Mouse (Mus musculus) embryonic facial prominence, embryonic 12.5 days (tissue): Measurements from ENCODE around the gene Abi2. TPM values are rescaled to one million over a fixed set of nuclear protein-coding genes. Genes with fewer than 3 reads are reported as not detected.
"Not testable (repeated sequence)": the region's sequence is repeated elsewhere in the genome, so short reads cannot be mapped to it uniquely, and the experiment has no call there.

Source experiments
- ATAC-seq: fragments of 200-750 bp; cut with Nextera tagmentation; 2 replicates; pipeline ENCODE4 v1.8.0; 2017; ENCODE audit not compliant: insufficient number of reproducible peaks, insufficient read depth, low FRiP score, low TSS enrichment
- H3K27ac ChIP-seq: fragments of 300-500 bp; sonication (generic); 2 replicates; pipeline ENCODE4 v1.5.1; 2016; ENCODE audit warnings: mild to moderate bottlenecking
- H3K27me3 ChIP-seq: fragments of 300-500 bp; sonication (generic); 2 replicates; pipeline ENCODE4 v1.6.1; 2016; ENCODE audit warnings: mild to moderate bottlenecking, moderate library complexity
- H3K36me3 ChIP-seq: fragments of 300-500 bp; sonication (generic); 2 replicates; pipeline ENCODE4 v1.6.1; 2016; ENCODE audit warnings: mild to moderate bottlenecking
- H3K4me1 ChIP-seq: fragments of 300-500 bp; sonication (generic); 2 replicates; pipeline ENCODE4 v1.6.1; 2016
- H3K4me2 ChIP-seq: fragments of 300-500 bp; sonication (generic); replicated peaks from 2 replicates; pipeline ENCODE4 v1.6.1; 2016; ENCODE audit warnings: mild to moderate bottlenecking, moderate library complexity
- H3K4me3 ChIP-seq: fragments of 300-500 bp; sonication (generic); 2 replicates; pipeline ENCODE4 v1.5.1; 2016; ENCODE audit warnings: mild to moderate bottlenecking
- H3K9ac ChIP-seq: fragments of 300-500 bp; sonication (generic); 2 replicates; pipeline ENCODE4 v1.6.1; 2016; ENCODE audit warnings: mild to moderate bottlenecking, moderate library complexity
- H3K9me3 ChIP-seq: fragments of 300-500 bp; sonication (generic); 2 replicates; pipeline ENCODE4 v1.6.1; 2016; ENCODE audit warnings: mild to moderate bottlenecking, moderate library complexity
- WGBS: fragments of 180-500 bp; shearing (Covaris S2); methylation state at CpG from one replicate; pipeline ENCODE4 v1.1.7; 2016; 5-methylcytosine and 5-hydroxymethylcytosine counted together
- polyA plus RNA-seq: library from polyadenylated mRNA; unstranded; fragments of >200 nt; fragmentation: Nextera tagmentation; extraction: Ambion mirVana; gene quantifications from 2 replicates; pipeline ENCODE4 v1.2.1, GENCODE M21; 2016

The Abi2 gene
- polyA plus RNA-seq, 1 experiment from 2014 or later, result 32.0 TPM

DNA sequence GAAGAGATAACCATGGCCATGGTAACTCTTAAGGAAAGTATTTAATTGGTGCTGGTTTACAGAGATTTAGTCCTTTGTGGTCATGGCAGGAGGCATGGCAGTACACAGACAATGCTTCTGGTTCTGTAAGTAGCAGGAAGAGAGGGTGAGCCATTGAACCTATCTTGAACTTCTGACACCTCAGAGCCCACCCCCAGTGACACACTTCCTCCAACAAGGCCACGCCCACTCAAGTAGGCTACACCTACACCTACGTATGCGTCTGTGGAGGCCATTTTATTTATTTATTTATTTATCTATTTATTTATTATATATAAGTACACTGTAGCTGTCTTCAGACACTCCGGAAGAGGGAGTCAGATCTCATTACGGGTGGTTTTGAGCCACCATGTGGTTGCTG is 22.1 kb downstream of the Abi2 start:
- H3K4me2 ChIP-seq, result no peak overlapping the region
- 92% methylated on average over 5 of the region's 5 CpGs for WGBS

GRCm38 (mm10) chr1:60432497-60432896 is 23.1 kb downstream of the Abi2 start:
- H3K27me3 ChIP-seq, result no peaks in the 10 kb centered on the region
- H3K27ac ChIP-seq, result no peak overlapping the region
- H3K9ac ChIP-seq, result no peak overlapping the region
- H3K4me2 ChIP-seq, result no peak overlapping the region
- H3K36me3 ChIP-seq, result no peaks in the 10 kb centered on the region
- no peaks in the 10 kb centered on the region for H3K9me3 ChIP-seq
- H3K4me3 ChIP-seq, result no peak overlapping the region
- WGBS, result 31% methylated on average over 1 of the region's 1 CpGs
- no peak for ATAC-seq
- H3K4me1 ChIP-seq, result no peaks in the 10 kb centered on the region

More for the DNA sequence above, 22.1 kb downstream of the Abi2 start:
- Histone ChIP-seq H3K27ac (no peak overlapping the region), H3K4me1 (no peaks in the 10 kb centered on the region), H3K27me3 (no peaks in the 10 kb centered on the region), H3K9ac (no peak overlapping the region), H3K36me3 (no peaks in the 10 kb centered on the region), H3K9me3 (no peaks in the 10 kb centered on the region), H3K4me3 (no peak overlapping the region)
- ATAC-seq, result no peak

GRCm38 (mm10) chr1:60441438-60441837 is 32.0 kb downstream of the Abi2 start:
- H3K4me2 ChIP-seq, H3K9ac ChIP-seq, H3K27ac ChIP-seq, H3K9me3 ChIP-seq, H3K27me3 ChIP-seq, ATAC-seq, H3K36me3 ChIP-seq, H3K4me3 ChIP-seq, H3K4me1 ChIP-seq: not testable (repeated sequence)
- 71% methylated on average over 5 of the region's 5 CpGs for WGBS

- WGBS, result 85% methylated on average over 12 of the region's 12 CpGs
- ATAC-seq, result no peak
- H3K4me1 ChIP-seq, result no peaks in the 10 kb centered on the region
- H3K9me3 ChIP-seq, result no peaks in the 10 kb centered on the region
- H3K9ac ChIP-seq, result no peak overlapping the region
- no peak overlapping the region for H3K4me3 ChIP-seq
- H3K4me2 ChIP-seq, result no peak overlapping the region
- no peaks in the 10 kb centered on the region for H3K27me3 ChIP-seq
- no peak overlapping the region for H3K27ac ChIP-seq
- H3K36me3 ChIP-seq, result peaks cover 3% of the 10 kb centered on the region; the same call in 1 of the 2 replicates
These were observed 37.6 kb downstream of the Abi2 start for GRCm38 (mm10) chr1:60447067-60447466.

GRCm38 (mm10) chr1:60449896-60450295 is 40.5 kb downstream of the Abi2 start:
- ATAC-seq, result no peak
- Histone ChIP-seq H3K9me3 (no peaks in the 10 kb centered on the region), H3K36me3 (peaks cover 7% of the 10 kb centered on the region; the same call in 1 of the 2 replicates)

GRCm38 (mm10) chr1:60460623-60461022 is 51.2 kb downstream of the Abi2 start:
- no peaks in the 10 kb centered on the region for H3K4me1 ChIP-seq
- WGBS, result 87% methylated on average over 1 of the region's 1 CpGs
- peaks cover 5% of the 10 kb centered on the region; the same call in 1 of the 2 replicates for H3K36me3 ChIP-seq
- no peak overlapping the region for H3K9ac ChIP-seq
- no peak overlapping the region for H3K27ac ChIP-seq
- H3K4me2 ChIP-seq, result no peak overlapping the region
- H3K9me3 ChIP-seq, result no peaks in the 10 kb centered on the region
- no peaks in the 10 kb centered on the region for H3K27me3 ChIP-seq
- no peak for ATAC-seq
- no peak overlapping the region for H3K4me3 ChIP-seq

More at GRCm38 (mm10) chr1:60449896-60450295, 40.5 kb downstream of the Abi2 start:
- Histone ChIP-seq H3K27me3 (no peaks in the 10 kb centered on the region), H3K9ac (no peak overlapping the region), H3K27ac (no peak overlapping the region), H3K4me1 (no peaks in the 10 kb centered on the region), H3K4me2 (no peak overlapping the region), H3K4me3 (no peak overlapping the region)
- 27% methylated on average over 1 of the region's 1 CpGs for WGBS

DNA sequence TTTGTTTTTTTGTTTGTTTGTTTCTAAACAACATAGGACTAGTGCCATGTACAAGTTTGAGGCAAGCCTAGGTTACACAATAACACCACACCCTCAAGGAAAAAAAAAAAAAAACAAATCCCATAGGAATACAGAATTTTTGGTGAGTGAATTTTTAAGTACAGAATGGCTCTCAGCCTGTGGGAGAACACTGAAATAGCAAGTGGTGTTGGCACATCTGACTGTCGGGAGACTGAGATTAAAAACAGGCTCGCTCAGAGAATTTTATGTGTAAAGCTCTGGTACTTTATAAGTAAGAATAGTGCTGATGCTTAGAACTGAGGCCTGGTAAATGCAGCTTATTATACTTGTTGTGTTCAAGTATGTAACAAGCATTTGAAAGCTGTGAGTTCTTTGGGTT is 60.1 kb downstream of the Abi2 start:
- H3K4me3 ChIP-seq, result no peak overlapping the region

DNA sequence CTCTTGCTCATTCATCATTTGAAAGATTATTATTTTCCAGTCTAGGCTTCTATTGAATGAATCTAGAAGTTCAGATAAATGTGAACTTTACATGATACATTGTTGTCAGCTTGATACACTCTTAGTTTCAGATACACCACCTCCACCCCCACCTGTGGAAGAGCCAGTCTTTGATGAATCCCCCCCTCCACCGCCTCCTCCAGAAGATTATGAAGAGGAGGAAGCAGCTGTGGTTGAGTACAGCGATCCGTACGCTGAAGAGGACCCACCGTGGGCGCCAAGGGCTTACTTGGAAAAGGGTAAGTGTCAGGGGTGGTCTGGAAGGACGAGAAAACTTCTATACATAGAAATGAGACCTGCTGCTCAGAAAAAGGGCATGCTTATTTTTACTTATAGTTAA is 61.1 kb downstream of the Abi2 start:
- Histone ChIP-seq H3K4me3 (no peak overlapping the region), H3K36me3 (peaks cover 19% of the 10 kb centered on the region), H3K4me2 (no peak overlapping the region), H3K27me3 (no peaks in the 10 kb centered on the region), H3K27ac (no peak overlapping the region), H3K4me1 (no peaks in the 10 kb centered on the region), H3K9ac (no peak overlapping the region), H3K9me3 (no peaks in the 10 kb centered on the region)
- ATAC-seq, result no peak
- WGBS, result 91% methylated on average over 7 of the region's 7 CpGs

More for the DNA sequence above, 60.1 kb downstream of the Abi2 start:
- Histone ChIP-seq H3K36me3 (peaks cover 23% of the 10 kb centered on the region), H3K4me2 (no peak overlapping the region), H3K27ac (no peak overlapping the region), H3K9ac (no peak overlapping the region), H3K9me3 (no peaks in the 10 kb centered on the region), H3K4me1 (no peaks in the 10 kb centered on the region), H3K27me3 (no peaks in the 10 kb centered on the region)
- ATAC-seq, result no peak
- WGBS, result 84% methylated on average over 2 of the region's 2 CpGs

GRCm38 (mm10) chr1:60481561-60481960 is 72.1 kb downstream of the Abi2 start:
- no peak for ATAC-seq
- H3K4me2 ChIP-seq, result no peak overlapping the region

DNA sequence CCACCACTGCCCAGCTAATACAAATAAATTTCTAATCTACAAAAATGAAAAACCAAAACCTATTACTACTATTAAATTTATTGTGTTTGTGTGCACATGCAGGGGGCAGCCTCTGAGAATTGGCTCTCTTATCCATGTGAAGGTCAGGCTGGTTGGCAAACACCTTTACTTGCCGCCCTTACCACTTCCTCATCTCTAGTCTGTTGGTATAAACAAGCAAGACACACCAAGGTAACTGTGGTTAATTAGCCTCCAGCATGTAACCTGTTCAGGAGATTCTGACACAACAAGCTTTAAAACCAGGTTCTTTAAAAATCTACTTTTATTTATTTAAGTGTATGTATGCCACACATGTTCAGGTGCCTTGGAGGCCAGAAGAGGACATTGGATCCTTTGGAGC is 73.5 kb downstream of the Abi2 start:
- H3K9me3 ChIP-seq, result no peaks in the 10 kb centered on the region
- no peak overlapping the region for H3K27ac ChIP-seq
- H3K4me2 ChIP-seq, result no peak overlapping the region
- no peak overlapping the region for H3K4me3 ChIP-seq
- H3K9ac ChIP-seq, result no peak overlapping the region
- H3K4me1 ChIP-seq, result no peaks in the 10 kb centered on the region
- no peak for ATAC-seq
- H3K36me3 ChIP-seq, result peaks cover 15% of the 10 kb centered on the region; the same call in 1 of the 2 replicates
- H3K27me3 ChIP-seq, result no peaks in the 10 kb centered on the region
- 97% methylated on average over 1 of the region's 1 CpGs for WGBS

More at GRCm38 (mm10) chr1:60481561-60481960, 72.1 kb downstream of the Abi2 start:
- no peak overlapping the region for H3K9ac ChIP-seq
- H3K9me3 ChIP-seq, result no peaks in the 10 kb centered on the region
- no peak overlapping the region for H3K4me3 ChIP-seq
- no peak overlapping the region for H3K27ac ChIP-seq
- no peaks in the 10 kb centered on the region for H3K4me1 ChIP-seq
- H3K27me3 ChIP-seq, result no peaks in the 10 kb centered on the region
- peaks cover 27% of the 10 kb centered on the region for H3K36me3 ChIP-seq
- WGBS, result 59% methylated on average over 1 of the region's 1 CpGs

GRCm38 (mm10) chr1:60485649-60486048 is 76.2 kb downstream of the Abi2 start:
- no peaks in the 10 kb centered on the region for H3K9me3 ChIP-seq
- peaks cover 22% of the 10 kb centered on the region; the same call in 1 of the 2 replicates for H3K36me3 ChIP-seq
- no peak for ATAC-seq
- WGBS, result 80% methylated on average over 3 of the region's 3 CpGs
- no peak overlapping the region for H3K9ac ChIP-seq
- no peak overlapping the region for H3K4me3 ChIP-seq
- no peak overlapping the region for H3K27ac ChIP-seq
- H3K27me3 ChIP-seq, result no peaks in the 10 kb centered on the region
- H3K4me1 ChIP-seq, result no peaks in the 10 kb centered on the region
- H3K4me2 ChIP-seq, result no peak overlapping the region

GRCm38 (mm10) chr1:60488635-60489034 is 79.2 kb downstream of the Abi2 start:
- peaks cover 27% of the 10 kb centered on the region for H3K36me3 ChIP-seq
- H3K4me3 ChIP-seq, result no peak overlapping the region
- H3K4me1 ChIP-seq, result no peaks in the 10 kb centered on the region
- H3K9ac ChIP-seq, result no peak overlapping the region
- no peak overlapping the region for H3K27ac ChIP-seq
- H3K4me2 ChIP-seq, result no peak overlapping the region
- WGBS, result 86% methylated on average over 8 of the region's 8 CpGs
- H3K27me3 ChIP-seq, result no peaks in the 10 kb centered on the region
- no peaks in the 10 kb centered on the region for H3K9me3 ChIP-seq
- no peak for ATAC-seq

DNA sequence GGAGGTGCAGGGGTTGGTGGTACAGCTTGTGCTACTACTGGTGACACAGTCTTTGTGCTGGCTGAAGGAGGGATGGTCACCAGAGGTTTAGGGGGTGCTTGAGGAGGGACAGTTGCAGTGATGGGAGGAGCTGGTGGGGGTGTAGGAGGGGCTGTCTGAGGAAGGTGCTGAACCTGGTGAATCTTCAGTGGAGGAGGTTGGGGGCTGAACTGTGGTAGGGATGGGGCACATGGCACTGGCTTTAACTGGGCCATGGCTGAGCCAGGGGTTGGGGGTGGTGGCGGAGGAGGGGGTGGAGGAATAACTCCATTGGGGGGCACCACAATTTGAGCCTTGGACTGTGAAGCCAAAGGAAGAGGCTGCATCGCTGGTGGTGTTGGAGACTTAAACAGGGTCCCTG is 80.2 kb downstream of the Abi2 start:
- no peak for ATAC-seq
- no peak overlapping the region for H3K4me3 ChIP-seq
- H3K9ac ChIP-seq, result no peak overlapping the region
- WGBS, result 88% methylated on average over 2 of the region's 2 CpGs
- peaks cover 27% of the 10 kb centered on the region for H3K36me3 ChIP-seq
- H3K9me3 ChIP-seq, result no peaks in the 10 kb centered on the region
- no peaks in the 10 kb centered on the region for H3K4me1 ChIP-seq
- H3K27ac ChIP-seq, result no peak overlapping the region
- H3K4me2 ChIP-seq, result no peak overlapping the region
- no peaks in the 10 kb centered on the region for H3K27me3 ChIP-seq
